Mouse (Mus musculus) myocyte (in vitro differentiated cells): ENCODE results near the gene Luzp1.

Source experiments
- CEBPB ChIP-seq: IDR thresholded peaks from 2 replicates; pipeline ENCODE4 v1.6.1; 2011; ENCODE audit warnings: mild to moderate bottlenecking, moderate library complexity; ENCODE audit not compliant: poor library complexity, insufficient read depth, severe bottlenecking
- E2F4 ChIP-seq: IDR thresholded peaks from one replicate; pipeline ENCODE4 v1.6.1; 2011; ENCODE audit warnings: mild to moderate bottlenecking, control low read depth, moderate library complexity; ENCODE audit not compliant: insufficient read depth
- MAX ChIP-seq: IDR thresholded peaks from one replicate; pipeline ENCODE4 v1.6.1; 2011; ENCODE audit warnings: low read depth, mild to moderate bottlenecking, control low read depth
- MYOD1 ChIP-seq, 3 experiments: IDR thresholded peaks; one replicate each; pipeline ENCODE4 v1.6.1; 2011; ENCODE audit warnings: control low read depth in 2 of 3, low read depth in 2 of 3, mild to moderate bottlenecking in 2 of 3, moderate library complexity in 1 of 3; ENCODE audit not compliant: insufficient read length in 2 of 3, control insufficient read depth in 1 of 3
- POLR2A ChIP-seq: IDR thresholded peaks from one replicate; pipeline ENCODE4 v1.6.1; 2011; ENCODE audit warnings: low read depth, mild to moderate bottlenecking, control low read depth, moderate library complexity; ENCODE audit not compliant: insufficient read length
- POLR2AphosphoS2 ChIP-seq: IDR thresholded peaks from one replicate; pipeline ENCODE4 v1.6.1; 2011; ENCODE audit warnings: low read depth, control low read depth; ENCODE audit not compliant: insufficient read length
- REST ChIP-seq: IDR thresholded peaks from one replicate; pipeline ENCODE4 v1.6.1; 2011; ENCODE audit warnings: mild to moderate bottlenecking, control low read depth, moderate library complexity; ENCODE audit not compliant: insufficient read depth, insufficient read length
- SRF ChIP-seq: IDR thresholded peaks from one replicate; pipeline ENCODE4 v1.6.1; 2011; ENCODE audit warnings: low read depth; ENCODE audit not compliant: control insufficient read depth, insufficient read length
- TCF12 ChIP-seq: IDR thresholded peaks from one replicate; pipeline ENCODE4 v1.6.1; 2011; ENCODE audit warnings: mild to moderate bottlenecking, control low read depth; ENCODE audit not compliant: poor library complexity, insufficient read depth, severe bottlenecking
- USF1 ChIP-seq: IDR thresholded peaks from one replicate; pipeline ENCODE4 v1.6.1; 2011; ENCODE audit warnings: low read depth, mild to moderate bottlenecking, control low read depth, moderate library complexity

DNA sequence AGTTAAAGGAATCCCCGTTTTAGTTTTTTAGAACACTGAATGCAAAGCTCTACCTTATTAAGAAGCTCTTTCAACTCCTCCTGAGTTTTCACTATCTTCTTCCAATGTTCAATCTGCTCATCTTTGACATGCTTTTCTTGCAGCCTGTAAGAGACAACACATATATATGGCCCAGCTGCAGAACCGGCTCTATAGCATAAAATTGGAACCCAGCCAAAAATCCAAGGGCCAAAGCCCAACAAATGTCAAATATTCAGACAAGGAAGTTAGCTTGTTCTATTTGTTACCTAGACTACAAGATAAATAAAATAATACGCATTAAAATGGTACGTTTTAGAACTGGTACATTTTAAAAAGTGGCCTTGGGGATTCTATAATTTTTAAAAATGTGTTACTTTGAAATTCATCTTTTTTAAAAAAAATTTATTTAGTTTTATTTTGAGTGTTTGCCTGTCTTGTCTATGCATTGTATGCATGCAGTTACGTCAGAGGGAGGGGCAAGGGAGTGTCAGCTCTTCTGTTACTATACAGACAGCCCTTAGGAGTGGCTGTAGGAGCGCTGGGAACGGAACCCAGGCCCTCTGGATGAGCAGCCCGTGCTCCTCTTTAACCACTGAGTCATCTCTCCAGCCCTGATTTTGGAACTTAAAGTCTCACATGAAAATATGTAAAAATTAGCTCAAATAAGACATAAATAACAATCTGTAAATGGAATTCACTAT lies 90.9 kb downstream of the Luzp1 start:
- TF ChIP-seq MAX (no peak), POLR2A (no peak), TCF12 (no peak), POLR2AphosphoS2 (no peak), CEBPB (no peak), SRF (no peak), E2F4 (no peak), USF1 (no peak), MYOD1 (IDR thresholded peaks at IDR 0.05; ENCODE audit: control insufficient read depth in 1 of 3, insufficient read length in 2 of 3, low read depth in 2 of 3) (no peak), REST (no peak)
